Mouse (Mus musculus) layer of hippocampus, postnatal 36 days (tissue): ENCODE measurements at regions not wholly inside any gene's neighbourhood (a gene's known extent, or its start where the extent isn't known, plus 50 kb on each side); places are given as distances from the start of the nearest gene placed in this dataset.
"Not testable (repeated sequence)": the region's sequence is repeated elsewhere in the genome, so short reads cannot be mapped to it uniquely, and the experiment has no call there.

ENCODE experiments used
- DNase-seq, 2 experiments: peaks; one replicate each; pipeline ENCODE4 v3.0.0; 2022

- no peak for DNase-seq
Measured at GRCm38 (mm10) chr2:79022954-79023353, 155.0 kb downstream of the Ube2e3 start.

DNA sequence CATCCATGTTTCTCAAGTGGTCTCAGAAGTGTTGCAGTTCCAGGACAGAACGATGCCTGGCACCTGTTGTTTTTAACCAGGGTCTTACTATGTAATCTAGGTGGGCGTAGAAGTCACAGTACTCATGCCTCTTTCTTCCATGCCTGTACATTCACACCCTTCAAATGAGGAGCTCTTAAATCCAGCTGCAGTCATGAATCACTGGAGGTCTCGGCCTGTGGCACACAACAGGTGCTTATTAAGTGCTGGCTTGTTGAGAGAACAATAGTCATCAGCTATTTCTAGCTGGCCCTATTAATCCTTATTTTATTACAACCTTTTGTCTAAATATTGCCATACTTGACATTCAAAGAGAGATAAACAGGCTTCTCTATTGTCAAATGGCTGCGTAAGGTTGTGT, 157.8 kb downstream of the Ube2e3 start:
- no peak for DNase-seq

- DNase-seq: no peak
Measured at GRCm38 (mm10) chr2:79030990-79031389, 163.1 kb downstream of the Ube2e3 start.

- DNase-seq: no peak
Measured at GRCm38 (mm10) chr2:79036296-79036695, 168.4 kb downstream of the Ube2e3 start.

DNA sequence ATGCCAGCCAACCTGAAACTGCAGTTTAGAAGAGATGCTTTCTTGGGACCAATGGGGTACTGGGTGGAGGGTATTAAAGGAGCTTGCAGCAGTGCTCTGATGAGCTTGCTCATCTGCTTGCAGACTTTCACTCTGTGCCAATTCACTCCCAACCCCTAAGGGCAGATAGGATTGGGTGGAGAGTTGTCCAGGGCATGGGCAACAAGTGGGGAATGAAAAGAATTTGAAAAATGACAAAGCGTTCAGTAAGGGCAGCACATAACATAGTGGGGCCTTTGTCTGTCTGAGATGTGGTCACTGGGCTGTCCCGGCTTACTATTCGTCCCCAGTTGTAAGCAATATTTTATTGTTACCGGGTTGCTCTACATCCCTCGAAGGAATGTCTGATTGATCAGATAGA, 170.7 kb downstream of the Ube2e3 start:
- no peak for DNase-seq

DNA sequence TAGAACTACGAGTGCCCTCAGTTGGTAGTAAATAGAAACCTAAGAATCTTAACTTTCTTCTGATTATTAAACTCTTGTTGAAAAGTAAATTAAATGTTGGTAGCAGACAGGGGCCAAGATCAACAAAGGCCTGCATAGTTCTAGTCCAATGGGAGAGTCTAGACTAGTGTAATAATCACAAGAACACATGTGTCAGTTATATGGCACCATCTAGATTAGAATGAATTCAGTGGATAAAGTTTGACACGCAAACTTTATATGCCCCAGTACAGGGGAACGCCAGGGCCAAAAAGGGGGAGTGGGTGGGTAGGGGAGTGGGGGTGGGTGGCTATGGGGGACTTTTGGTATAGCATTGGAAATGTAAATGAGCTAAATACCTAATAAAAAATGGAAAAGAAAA, 176.9 kb downstream of the Ube2e3 start:
- not testable (repeated sequence) for DNase-seq

GRCm38 (mm10) chr2:79045508-79045907, 177.6 kb downstream of the Ube2e3 start:
- DNase-seq: no peak

DNA sequence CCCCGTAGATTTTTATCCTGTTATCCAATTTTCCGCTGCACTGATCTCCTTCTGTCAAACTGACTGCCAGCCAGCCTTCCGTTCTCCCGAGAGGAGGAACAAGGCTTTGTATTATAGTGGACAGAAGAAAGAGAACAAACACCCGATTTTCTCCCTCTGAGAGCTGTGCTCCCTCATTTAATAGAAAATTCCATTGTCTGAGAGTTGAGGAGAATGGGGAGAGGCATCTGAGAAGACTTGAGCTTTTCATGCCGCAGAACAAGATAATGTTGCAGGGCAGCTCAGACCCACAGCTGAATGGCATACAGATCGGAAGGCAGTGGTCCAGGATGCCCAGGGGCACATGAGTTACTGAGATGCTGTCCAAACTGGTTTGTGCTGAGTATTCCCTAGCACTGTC, 180.1 kb downstream of the Ube2e3 start:
- no peak for DNase-seq

DNA sequence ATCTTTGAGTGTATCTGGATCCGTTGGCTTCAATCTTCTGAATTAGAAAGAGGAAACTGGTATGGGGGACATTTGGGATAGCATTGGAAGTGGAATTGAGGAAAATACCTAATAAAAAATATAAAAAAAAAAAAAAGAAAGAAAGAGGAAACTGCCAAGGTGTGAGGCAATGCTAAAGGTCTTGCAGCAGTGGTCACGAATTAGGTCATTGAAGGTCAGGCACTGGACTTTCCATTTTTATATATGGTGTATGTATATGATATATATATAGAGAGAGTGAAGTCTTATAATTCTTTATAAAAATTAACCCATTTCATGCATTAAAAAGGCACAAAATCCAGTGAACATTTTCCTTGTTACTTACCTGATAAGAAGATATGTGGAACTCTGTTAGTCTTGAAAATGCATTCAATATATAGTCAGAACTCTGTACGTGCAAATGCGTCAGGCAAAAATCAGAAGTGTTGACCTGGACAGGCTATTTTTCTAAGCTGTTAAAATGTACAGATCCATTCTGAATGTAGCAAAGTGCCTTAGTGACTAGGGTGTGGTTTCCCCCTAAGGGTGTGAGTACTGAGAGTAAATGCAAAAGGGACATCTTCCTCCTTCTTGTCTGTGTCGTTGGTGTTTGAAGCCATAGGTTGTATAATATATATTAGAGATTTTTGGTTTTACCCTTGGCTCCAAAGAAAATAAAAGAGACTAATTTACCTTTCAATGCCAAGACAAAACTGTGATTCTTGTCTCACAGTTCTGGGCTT, 181.0 kb downstream of the Ube2e3 start:
- DNase-seq: no peak

GRCm38 (mm10) chr2:79050495-79051046, 182.6 kb downstream of the Ube2e3 start:
- no peak for DNase-seq

- DNase-seq: no peak
Measured at GRCm38 (mm10) chr2:79052226-79052625, 184.3 kb downstream of the Ube2e3 start.

DNA sequence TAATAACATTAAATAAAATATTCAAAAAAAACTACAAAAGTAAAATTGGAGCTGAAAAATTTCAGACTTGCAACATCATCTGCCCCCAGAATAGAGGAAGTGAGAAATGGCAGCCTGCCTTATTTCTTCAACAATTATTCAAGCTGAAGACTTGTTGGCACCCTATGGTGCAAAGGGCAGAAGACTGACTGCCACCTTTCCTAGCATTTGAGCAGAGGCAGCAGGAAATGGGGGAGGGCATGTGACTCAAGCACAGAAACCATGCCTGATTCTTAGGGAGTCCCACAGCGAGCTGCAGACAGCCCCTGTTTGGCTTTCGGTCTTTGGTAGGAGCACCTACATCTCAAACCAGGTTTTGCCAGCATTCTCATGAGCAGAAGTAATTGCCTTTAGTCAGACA, 188.2 kb downstream of the Ube2e3 start:
- no peak for DNase-seq

DNA sequence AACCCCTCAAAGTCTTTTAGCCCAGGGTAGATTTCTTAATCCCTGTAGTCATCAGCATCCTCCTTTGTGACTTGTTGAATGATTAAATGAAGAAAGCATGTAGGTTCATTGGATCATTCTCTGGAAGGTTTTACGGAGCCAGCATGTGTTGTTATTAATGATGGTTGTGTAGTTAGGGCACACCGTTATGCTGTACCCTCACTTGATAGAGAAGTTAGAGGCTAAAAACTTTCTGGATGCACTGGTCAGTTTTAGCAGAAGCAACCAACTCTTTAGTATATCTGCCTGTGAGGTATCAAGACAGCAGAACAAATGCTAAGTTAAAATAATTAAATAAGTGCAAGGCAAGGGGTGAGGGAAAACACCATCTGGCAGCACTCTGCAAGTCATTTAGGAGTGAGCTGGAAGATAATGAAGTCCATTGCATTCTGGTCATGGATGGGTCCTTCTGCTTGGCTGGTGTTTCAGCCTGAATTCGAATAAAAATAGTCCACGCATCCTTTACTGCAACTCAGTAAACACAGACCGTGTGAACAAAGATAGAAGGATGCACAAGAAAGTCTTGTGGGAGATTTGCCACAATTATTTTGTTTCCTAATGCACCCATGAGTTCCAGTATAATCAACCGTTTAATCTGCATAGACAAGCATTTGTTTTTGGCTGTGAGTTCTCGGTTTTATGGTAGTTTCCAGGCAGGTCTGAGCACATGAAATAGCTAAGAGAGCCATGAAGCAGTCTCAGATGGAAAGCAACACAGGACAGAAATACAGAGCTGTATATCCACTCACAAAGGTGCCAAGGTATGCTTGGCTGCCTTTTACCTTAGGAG, 191.4 kb downstream of the Ube2e3 start:
- no peak for DNase-seq

DNA sequence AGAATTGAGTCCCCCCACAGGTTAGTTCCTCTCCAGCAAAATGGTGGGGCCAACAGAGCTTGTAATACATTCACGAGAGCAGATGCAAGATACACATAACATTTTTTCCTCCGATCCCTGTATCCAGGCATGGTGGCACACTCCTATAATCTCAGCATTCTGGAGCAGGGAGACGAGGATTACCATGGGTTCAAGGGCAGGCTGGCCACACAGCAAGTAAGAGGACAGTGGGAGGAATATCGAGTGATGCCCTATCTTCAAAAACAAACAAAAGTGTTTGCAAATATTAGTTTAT, 192.0 kb downstream of the Ube2e3 start:
- no peak for DNase-seq

DNA sequence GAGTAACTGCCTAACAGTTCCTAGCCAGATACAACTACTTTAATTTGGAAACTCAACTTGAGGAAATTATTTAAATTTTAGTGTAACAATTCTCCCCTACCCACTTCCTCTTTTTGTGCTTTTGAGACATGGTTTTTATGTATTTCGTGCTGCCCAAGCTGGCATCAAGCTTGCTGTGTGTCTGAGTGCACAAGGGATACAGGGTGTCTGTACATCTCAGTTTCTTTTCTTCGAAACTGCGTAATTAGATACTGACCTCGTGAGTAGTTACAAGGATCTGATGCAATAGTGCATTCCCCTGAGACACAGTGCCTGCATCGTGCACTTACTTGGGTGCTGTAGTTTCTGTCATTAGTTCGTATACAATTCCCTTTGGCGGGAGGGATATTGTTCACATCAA, 192.4 kb downstream of the Ube2e3 start:
- no peak for DNase-seq

DNA sequence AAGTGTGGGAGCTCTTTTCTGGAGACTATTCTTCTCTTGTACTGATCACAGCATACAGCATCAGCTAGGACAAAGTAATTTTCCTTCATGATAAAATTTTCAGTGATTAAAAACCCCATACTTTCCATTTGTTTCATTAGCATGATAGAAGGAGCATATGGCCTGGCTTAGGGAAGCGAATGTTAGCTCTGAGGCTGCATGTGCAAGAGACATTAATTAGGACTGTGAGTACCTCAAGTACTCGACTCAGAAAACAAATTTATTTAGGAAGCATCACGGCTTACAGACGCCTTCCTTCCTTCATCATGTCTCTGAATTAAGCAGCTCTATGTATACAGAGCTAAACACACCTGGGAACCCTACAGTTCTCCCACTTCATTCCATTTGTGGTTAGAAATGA, 193.6 kb upstream of the Itga4 start:
- no peak for DNase-seq

DNA sequence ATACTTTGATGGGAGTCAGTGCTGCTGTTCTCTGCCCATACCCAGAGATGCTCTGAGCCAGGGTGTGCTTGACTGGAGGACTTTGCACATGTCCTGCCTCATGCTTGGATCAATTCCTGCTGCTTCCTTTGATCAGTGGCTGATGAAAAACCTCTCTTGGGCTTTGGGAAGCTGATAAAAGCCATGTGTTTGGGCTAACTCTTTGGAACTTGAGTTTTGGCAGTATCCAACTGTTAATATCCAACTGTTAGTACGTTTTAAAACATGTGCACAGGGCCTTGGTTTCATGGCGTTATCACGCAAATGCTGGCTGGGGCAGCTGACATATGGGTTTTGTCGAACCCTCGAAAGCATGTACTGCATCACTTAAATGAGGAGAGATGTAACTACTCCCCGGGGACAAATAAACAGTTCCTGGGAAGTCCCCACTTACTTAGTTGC, 193.0 kb upstream of the Itga4 start:
- peak in 1 of 2 experiments; percentile 19 for DNase-seq

- DNase-seq: no peak
Measured at GRCm38 (mm10) chr2:79063641-79064040, 191.6 kb upstream of the Itga4 start.

- no peak for DNase-seq
Measured at GRCm38 (mm10) chr2:79065321-79065720, 189.9 kb upstream of the Itga4 start.

- no peak for DNase-seq
Measured at GRCm38 (mm10) chr2:79076115-79076514, 179.1 kb upstream of the Itga4 start.

DNA sequence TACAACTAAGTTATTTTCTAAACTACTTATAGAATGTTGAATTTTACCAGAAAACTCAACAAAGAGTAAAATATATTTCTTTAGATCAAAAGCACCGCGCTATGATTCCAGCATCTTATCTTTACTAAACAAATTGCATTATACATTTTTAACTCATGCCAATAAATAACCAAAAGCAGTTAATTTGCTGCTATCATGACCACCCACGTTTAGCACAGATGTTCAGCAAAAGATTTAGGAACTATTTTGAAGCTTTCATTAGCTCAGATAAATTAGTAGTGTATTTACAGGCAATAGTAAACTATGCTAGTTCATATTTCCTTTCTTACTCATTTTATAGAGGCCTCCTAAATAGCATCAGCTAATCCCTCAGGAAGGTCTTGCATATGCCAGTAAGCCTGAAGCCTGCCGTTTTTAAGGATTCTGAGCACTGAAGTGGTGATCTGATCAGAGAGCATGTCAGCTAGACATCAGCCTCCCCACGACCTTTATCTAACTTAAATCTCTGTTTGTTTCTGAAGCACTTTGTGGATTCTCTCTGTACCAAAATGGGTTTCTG, 176.3 kb upstream of the Itga4 start:
- no peak for DNase-seq

- DNase-seq: no peak
Measured at GRCm38 (mm10) chr2:79081769-79082168, 173.5 kb upstream of the Itga4 start.

GRCm38 (mm10) chr2:79086280-79086679, 168.9 kb upstream of the Itga4 start:
- DNase-seq: no peak
